Mouse (Mus musculus) heart, embryonic 11.5 days (tissue): ENCODE results near the gene Bicc1. TPM values are rescaled to one million over a fixed set of nuclear protein-coding genes. Genes with fewer than 3 reads are reported as not detected.

Source experiments
- ATAC-seq: fragments of 200-750 bp; cut with Nextera tagmentation; replicated peaks from 2 replicates; pipeline ENCODE4 v1.8.0; 2017; ENCODE audit warnings: moderate library complexity; ENCODE audit not compliant: insufficient number of reproducible peaks, low FRiP score, low TSS enrichment
- H3K27ac ChIP-seq: fragments of 300-500 bp; sonication (generic); 2 replicates; pipeline ENCODE4 v1.5.1; 2014; ENCODE audit warnings: mild to moderate bottlenecking, low read depth, low read length
- H3K27me3 ChIP-seq: fragments of 300-500 bp; sonication (generic); 2 replicates; pipeline ENCODE4 v1.6.1; 2014; ENCODE audit warnings: mild to moderate bottlenecking, low read length, mixed read lengths; ENCODE audit not compliant: control insufficient read depth, insufficient read depth
- H3K36me3 ChIP-seq: fragments of 300-500 bp; sonication (generic); 2 replicates; pipeline ENCODE4 v1.6.1; 2014; ENCODE audit warnings: mild to moderate bottlenecking, low read length, moderate library complexity, mixed read lengths; ENCODE audit not compliant: control insufficient read depth, insufficient read depth
- H3K4me1 ChIP-seq: fragments of 300-500 bp; sonication (generic); 2 replicates; pipeline ENCODE4 v1.6.1; 2014; ENCODE audit warnings: low read length; ENCODE audit not compliant: control insufficient read depth, insufficient read depth
- H3K4me2 ChIP-seq: fragments of 300-500 bp; sonication (generic); 2 replicates; pipeline ENCODE4 v1.6.1; 2014; ENCODE audit warnings: mild to moderate bottlenecking, moderate library complexity
- H3K4me3 ChIP-seq: fragments of 300-500 bp; sonication (generic); 2 replicates; pipeline ENCODE4 v1.5.1; 2014; ENCODE audit warnings: low read depth, low read length
- H3K9ac ChIP-seq: fragments of 300-500 bp; sonication (generic); 2 replicates; pipeline ENCODE4 v1.6.1; 2014; ENCODE audit warnings: mild to moderate bottlenecking, low read depth, low read length, moderate library complexity
- H3K9me3 ChIP-seq: fragments of 300-500 bp; sonication (generic); replicated peaks from 2 replicates; pipeline ENCODE4 v1.6.1; 2016; ENCODE audit warnings: low read length; ENCODE audit not compliant: control insufficient read depth
- WGBS: fragments of 180-500 bp; shearing (Covaris S2); extraction: QIAGEN DNeasy Blood & Tissue Kit; methylation state at CpG from one replicate; pipeline ENCODE4 v1.1.7; 2014; ENCODE audit not compliant: insufficient replicate concordance; 5-methylcytosine and 5-hydroxymethylcytosine counted together
- polyA plus RNA-seq: library from polyadenylated mRNA; unstranded; fragments of >200 nt; fragmentation: Nextera tagmentation; extraction: Ambion mirVana; gene quantifications from 2 replicates; pipeline ENCODE4 v1.2.1, GENCODE M21; 2014

Bicc1 gene
- polyA plus RNA-seq, 1 experiment from 2014 or later, result 14.1 TPM

DNA sequence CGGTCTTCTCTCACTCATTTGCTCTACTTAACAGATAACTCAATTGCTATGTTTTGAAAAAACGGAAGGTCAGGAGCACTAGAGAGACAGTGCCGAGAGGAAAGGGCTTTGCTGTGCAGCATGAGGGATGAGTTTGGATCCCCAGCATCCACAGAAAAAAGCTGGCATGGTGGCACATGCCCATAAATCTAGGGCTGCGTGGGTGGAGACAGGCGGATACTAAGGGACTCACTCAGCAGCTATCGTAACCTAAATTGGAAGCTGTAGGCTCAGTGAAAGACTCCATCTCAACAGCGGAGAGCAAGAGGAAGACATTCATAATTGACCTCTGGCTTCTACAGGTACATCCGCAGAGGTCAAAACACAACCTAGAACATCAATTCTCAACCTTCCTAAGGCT is 179.8 kb downstream of the Bicc1 start:
- H3K36me3 ChIP-seq, result no peaks in the 10 kb centered on the region
- no peak for ATAC-seq
- H3K4me1 ChIP-seq, result no peaks in the 10 kb centered on the region
- H3K4me3 ChIP-seq, result no peak overlapping the region
- no peaks in the 10 kb centered on the region for H3K27me3 ChIP-seq
- H3K4me2 ChIP-seq, result no peak overlapping the region
- no peak overlapping the region for H3K27ac ChIP-seq
- WGBS, result 88% methylated on average over 8 of the region's 8 CpGs
- no peaks in the 10 kb centered on the region for H3K9me3 ChIP-seq
- no peak overlapping the region for H3K9ac ChIP-seq

DNA sequence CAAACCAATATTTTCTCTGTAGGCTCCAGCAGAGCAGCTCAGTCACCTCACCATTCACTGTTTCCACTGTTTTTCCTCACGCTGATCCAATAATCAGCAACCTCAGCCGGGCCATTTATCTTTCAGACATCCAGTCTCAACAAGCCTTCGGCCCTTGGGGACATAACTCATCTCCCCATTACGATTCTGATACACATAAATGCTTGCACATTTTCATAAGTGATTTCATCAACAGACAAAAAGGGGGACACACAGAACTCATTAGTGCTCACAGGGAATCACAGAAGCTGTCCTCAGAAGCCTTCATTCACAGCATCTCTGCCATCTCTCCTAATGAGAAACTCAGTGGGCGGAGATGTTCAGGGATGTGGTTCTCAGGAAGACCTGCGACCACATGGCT is 182.4 kb downstream of the Bicc1 start:
- H3K27ac ChIP-seq, result no peak overlapping the region
- H3K4me1 ChIP-seq, result no peaks in the 10 kb centered on the region
- no peak for ATAC-seq
- H3K9me3 ChIP-seq, result no peaks in the 10 kb centered on the region
- no peaks in the 10 kb centered on the region for H3K27me3 ChIP-seq
- WGBS, result 62% methylated on average over 6 of the region's 6 CpGs
- no peak overlapping the region for H3K9ac ChIP-seq
- H3K4me3 ChIP-seq, result no peak overlapping the region
- no peak overlapping the region for H3K4me2 ChIP-seq
- no peaks in the 10 kb centered on the region for H3K36me3 ChIP-seq

DNA sequence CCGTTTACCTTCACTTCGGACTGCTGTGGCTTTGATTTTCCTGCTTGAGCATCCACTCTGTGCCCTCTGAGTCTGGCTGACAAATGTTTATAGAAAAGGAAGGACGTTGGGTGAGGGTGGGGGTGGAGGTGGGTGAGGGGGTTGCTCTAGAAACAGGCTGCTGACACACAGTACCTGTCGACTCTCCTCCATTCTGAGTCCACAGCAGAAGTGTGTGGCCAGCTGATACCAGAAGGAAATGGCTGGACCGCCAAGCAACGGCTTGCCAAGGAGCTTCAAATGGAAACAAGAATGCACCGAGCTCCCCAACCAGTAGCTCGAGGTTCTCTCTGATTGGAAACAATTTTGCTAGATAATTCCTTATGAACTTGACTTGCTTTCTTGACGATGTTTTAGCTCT is 182.9 kb downstream of the Bicc1 start:
- no peak for ATAC-seq
- no peak overlapping the region for H3K9ac ChIP-seq
- no peak overlapping the region for H3K27ac ChIP-seq
- WGBS, result 57% methylated on average over 9 of the region's 9 CpGs
- H3K27me3 ChIP-seq, result no peaks in the 10 kb centered on the region
- no peak overlapping the region for H3K4me2 ChIP-seq
- H3K9me3 ChIP-seq, result no peaks in the 10 kb centered on the region
- H3K4me1 ChIP-seq, result no peaks in the 10 kb centered on the region
- no peak overlapping the region for H3K4me3 ChIP-seq
- no peaks in the 10 kb centered on the region for H3K36me3 ChIP-seq

DNA sequence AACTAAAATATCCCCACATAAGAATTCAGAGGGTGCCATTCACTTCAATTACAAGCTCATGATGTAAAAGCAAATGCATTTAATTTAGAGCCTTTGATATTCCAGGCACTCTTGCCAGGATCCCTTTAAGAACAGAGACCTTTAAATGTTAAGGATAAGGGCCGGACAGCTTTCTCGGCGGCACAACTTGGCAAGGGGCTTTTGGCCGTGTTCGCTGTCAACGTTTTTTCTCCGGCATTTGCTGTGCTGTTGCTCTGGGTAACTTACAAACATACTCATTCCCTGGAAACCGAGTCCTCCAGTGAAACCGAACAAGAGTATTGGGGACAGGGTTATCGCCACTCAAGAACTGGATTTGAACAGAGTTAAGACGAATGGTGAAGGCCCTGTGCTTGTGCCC is 188.3 kb downstream of the Bicc1 start:
- Histone ChIP-seq H3K4me1 (peaks cover 10% of the 10 kb centered on the region; the same call in 1 of the 2 replicates), H3K4me3 (no peak overlapping the region), H3K27me3 (no peaks in the 10 kb centered on the region), H3K9me3 (no peaks in the 10 kb centered on the region), H3K27ac (no peak overlapping the region), H3K36me3 (no peaks in the 10 kb centered on the region), H3K4me2 (no peak overlapping the region), H3K9ac (no peak overlapping the region)
- ATAC-seq, result no peak
- WGBS, result 91% methylated on average over 11 of the region's 11 CpGs

DNA sequence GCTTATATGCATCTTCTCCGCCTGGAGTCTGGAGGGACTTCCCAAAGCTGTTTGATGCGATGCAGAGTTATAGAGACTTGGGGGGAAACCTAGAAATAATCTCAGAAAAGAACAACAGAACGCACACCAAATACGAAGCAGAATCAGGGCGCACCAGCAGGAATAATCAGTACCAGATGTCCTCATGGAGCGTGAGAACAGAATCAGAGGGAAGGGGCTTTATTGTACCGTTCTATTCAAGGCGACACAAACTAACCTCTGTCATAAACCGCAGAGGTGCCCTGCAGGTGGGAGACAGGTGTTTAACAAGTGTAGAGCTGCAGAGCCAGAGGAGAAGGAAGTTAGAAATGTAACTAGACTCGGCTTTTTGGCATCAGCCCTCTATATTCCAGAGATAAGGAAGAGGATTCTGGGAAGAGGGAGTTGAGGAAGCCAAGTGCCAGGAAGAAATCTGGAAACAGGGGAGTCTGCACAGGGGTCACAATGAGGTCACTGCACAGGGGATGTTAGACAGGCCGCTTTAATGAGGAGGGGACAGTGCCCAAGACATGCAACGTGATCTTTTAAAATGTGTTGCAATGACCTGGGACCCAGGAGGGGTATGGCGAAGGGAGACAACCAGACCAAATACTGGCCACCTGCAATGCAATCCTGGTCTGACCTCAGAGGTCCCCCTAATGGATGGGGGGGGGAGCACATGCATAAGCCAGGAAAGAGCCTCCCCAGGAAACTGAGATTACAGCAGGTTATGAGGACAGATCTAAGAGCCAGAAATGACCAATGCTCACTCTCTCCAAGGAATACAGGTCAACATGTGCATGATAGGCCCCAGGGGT is 190.4 kb downstream of the Bicc1 start:
- no peak for ATAC-seq
- Histone ChIP-seq H3K9me3 (no peaks in the 10 kb centered on the region), H3K4me1 (peaks cover 10% of the 10 kb centered on the region; the same call in 1 of the 2 replicates), H3K4me2 (no peak overlapping the region), H3K4me3 (no peak overlapping the region), H3K9ac (no peak overlapping the region), H3K36me3 (no peaks in the 10 kb centered on the region), H3K27ac (no peak overlapping the region), H3K27me3 (no peaks in the 10 kb centered on the region)
- 69% methylated on average over 13 of the region's 13 CpGs for WGBS

DNA sequence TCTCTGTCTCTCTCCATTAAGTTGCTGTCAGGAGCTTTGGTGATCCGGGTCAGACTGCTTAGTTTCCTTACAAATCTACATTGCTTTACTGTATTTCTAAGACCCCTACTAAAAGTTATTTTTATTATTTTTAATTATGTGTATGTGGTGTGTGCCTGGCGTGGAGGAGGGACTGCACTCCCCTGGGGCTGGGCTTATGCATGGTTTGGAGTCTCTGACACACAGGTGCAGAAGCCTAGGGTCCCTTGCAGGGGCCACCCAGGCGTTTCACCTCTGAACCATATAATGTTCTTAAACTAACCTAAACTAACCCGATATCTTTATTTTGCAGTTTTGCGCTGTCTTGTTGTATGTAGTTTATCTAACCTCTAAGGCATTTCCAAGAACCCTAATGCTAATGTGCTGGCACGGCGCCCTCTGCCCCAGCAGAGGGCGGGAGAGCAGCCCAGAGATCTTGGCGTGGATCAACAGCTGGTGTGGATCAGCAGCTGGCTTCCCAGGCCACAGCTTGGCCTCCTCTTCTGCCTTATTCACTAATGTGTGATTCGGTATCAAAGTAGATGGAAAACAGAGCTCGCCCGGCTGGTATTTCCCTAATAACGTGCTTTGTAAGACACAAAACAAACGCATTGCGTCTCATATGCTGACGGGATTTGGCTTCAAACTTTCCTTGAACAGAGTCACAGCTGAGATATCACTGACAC is 192.7 kb downstream of the Bicc1 start:
- Histone ChIP-seq H3K9me3 (no peaks in the 10 kb centered on the region), H3K4me1 (peaks cover 10% of the 10 kb centered on the region; the same call in 1 of the 2 replicates), H3K27ac (no peak overlapping the region), H3K36me3 (no peaks in the 10 kb centered on the region), H3K4me3 (no peak overlapping the region), H3K4me2 (no peak overlapping the region), H3K27me3 (no peaks in the 10 kb centered on the region), H3K9ac (no peak overlapping the region)
- no peak for ATAC-seq
- WGBS, result 61% methylated on average over 16 of the region's 16 CpGs

DNA sequence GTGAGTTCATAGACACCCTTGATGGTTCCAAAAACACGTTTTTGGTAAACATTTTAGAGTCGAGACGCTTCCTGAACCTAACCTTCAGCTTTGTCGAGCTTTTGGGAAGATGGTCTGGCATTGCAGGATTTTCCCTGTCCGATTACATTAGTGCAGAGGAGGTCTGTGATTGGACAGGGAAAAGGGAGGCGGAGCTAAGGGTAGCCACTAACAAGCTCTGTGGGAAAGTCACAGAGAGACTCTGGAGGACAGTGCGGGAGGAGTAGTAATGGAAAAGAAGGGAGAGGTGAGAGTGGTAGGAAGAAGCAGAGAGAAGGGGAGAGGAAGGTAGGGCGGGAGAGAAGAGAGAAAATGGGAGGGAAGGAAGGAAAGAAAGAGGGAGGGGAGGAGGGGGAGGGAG is 194.8 kb downstream of the Bicc1 start:
- H3K4me1 ChIP-seq, result peaks cover 10% of the 10 kb centered on the region; the same call in 1 of the 2 replicates
- H3K4me3 ChIP-seq, result no peak overlapping the region
- ATAC-seq, result no peak
- 31% methylated on average over 8 of the region's 8 CpGs for WGBS
- no peak overlapping the region for H3K27ac ChIP-seq
- no peaks in the 10 kb centered on the region for H3K27me3 ChIP-seq
- no peaks in the 10 kb centered on the region for H3K9me3 ChIP-seq
- H3K36me3 ChIP-seq, result no peaks in the 10 kb centered on the region
- no peak overlapping the region for H3K4me2 ChIP-seq
- no peak overlapping the region for H3K9ac ChIP-seq

DNA sequence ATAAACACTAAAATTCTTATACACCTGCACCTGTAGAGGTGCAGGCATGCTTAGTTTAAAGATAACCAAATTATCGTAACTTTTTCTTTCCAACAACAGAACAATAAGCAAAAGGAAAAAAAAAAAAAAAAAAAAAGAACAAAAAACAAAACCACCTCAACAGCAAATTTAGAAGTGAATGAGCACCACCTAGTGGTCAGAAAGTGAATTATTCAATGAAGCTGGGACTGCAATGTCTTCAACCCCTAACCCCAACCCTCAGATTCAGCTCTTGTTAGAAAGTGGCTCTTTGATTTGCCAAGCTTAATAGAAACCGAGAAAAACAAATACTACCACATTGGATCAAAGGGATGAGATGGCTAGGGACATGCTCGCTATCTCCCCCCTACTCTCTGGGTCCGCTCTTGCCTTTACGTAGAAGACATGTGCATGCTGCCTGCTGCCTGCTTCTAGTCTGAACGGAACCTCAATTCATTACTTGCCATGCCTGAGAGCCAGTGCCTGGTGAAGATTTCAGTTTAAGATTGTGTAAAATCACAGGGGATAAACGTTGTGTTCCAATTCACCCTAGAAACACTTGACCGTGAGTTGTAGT is 195.8 kb downstream of the Bicc1 start:
- Histone ChIP-seq H3K4me2 (no peak overlapping the region), H3K36me3 (no peaks in the 10 kb centered on the region), H3K9me3 (no peaks in the 10 kb centered on the region), H3K4me3 (no peak overlapping the region), H3K4me1 (0 out of 2 replicates have a peak, but pooled peaks cover 3% of the 10 kb centered on the region), H3K27me3 (no peaks in the 10 kb centered on the region), H3K27ac (no peak overlapping the region), H3K9ac (no peak overlapping the region)
- no peak for ATAC-seq
- WGBS, result 46% methylated on average over 8 of the region's 8 CpGs
